Mouse (Mus musculus) adrenal gland (tissue): ENCODE measurements around the gene Ceacam1.
"Not testable (repeated sequence)": the region's sequence is repeated elsewhere in the genome, so short reads cannot be mapped to it uniquely, and the experiment has no call there.

Experiments
- intact Hi-C: fragments of 180-260 bp; cut with DNase I; formaldehyde crosslinking; loops from one replicate; pipeline ENCODE4 v1.15.1; 2025
- long read RNA-seq, 2 experiments: library from polyadenylated mRNA; unstranded; transcript quantifications; one replicate each; pipeline ENCODE4 v2.0.0; 2020; ENCODE audit warnings: borderline replicate concordance in 1 of 2; ENCODE audit not compliant: insufficient replicate concordance in 1 of 2

Ceacam1 gene
- long read RNA-seq, experiment 1, transcript Ceacam1-209 (6 exons, 1,061 nt): major isoform, 8 of 17 reads
- long read RNA-seq, experiment 1, partial matches to known transcripts: 3 of 17 reads
- long read RNA-seq, experiment 1, other reads (novel, unspliced or antisense): 4 of 17 reads
- long read RNA-seq, experiment 2, partial matches to known transcripts: 0 of 11 reads
- long read RNA-seq, experiment 2, other reads (novel, unspliced or antisense): 1 of 11 reads

DNA sequence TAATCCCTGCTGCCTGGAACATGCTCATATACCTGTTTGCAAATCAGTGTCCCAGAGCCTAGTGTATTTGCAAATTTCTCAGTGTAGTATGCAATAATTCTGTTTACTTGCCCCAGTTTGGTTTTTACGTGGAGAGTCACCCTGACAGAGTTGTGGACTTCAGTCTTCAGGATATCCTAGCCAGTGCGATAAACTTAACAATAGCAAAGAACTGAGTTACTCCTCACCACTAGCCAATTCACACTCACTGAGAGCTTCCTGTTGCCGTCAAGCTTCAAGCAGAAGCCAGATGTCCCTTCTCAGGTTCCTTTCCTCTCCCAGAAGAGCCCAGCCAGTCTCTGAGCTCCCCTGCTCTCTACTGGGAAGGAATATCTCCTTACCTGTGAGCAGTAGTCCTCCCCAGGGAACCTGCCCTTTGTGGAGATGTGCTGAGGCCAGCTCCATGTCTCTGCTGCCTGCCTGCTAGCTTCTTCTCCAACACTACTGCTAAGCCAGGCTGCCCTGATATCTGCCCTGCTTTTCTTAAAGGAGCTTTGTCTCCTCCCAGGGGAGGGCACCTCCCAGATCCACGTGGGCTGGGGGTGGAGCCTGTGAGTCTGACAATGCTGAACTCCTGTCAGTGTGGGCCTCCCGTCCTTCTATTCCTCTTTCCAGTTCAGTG lies at the start of gene Ceacam1:
Ceacam1 (minus strand) TSS at position 513 of the 661 bp plus-strand sequence.
- intact Hi-C loops: not testable (repeated sequence)

DNA sequence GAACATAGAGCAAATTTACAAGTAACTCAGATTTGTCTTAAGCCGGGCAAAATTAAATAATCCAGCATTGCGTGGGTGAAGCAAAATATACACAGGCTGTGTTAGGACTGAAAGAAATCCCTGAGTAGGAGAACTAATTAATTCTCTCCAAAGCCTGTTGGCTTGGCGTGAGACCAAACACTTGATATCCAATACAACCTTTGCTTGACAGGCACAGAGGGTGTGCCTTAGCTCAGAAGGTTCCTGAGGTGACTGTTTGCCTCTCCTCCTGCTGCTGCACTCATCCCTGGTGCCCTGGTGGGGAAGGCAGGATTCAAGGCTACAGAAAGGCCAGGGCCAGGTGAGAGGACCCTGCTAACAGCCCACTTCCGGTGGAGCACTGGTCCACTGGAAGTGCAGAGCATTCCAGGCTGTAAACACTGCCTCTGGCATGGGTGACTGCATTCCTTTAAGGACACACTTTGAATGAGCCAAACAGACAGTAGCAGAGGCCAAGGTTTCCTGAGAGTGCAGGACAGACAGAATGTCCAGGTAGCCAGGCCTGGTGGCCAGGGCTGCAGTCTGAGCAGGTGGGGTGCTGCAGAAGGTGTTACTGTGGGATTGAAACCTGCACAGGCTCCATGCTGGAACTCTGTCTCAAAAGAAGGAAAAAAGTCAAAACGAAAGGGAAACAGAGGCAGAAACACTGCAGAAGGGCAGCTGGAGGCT lies 38.8 kb upstream of the Ceacam1 start:
- intact Hi-C loops: not testable (repeated sequence)

DNA sequence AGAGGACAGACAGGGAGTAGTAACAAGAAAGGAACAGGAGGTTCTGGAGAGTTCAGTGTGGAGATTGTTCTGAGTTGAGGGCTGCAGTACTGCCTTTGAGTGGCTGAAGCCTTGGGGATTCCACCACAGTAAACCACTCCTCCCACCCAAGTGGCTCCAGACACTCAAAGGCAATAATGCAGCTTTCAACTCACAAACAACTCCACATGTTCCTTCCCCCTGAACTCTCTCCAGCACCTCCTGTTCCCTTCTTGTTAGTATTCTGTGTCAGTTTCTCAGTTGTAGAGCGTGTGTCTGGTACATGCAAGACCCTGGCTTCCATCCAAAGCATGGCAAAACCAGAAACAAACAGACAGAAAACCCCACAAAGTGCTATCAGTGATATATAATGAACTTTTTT lies 38.3 kb upstream of the Ceacam1 start:
- intact Hi-C loops: not testable (repeated sequence)

GRCm38 (mm10) chr7:25509925-25510324 lies 32.5 kb upstream of the Ceacam1 start:
- intact Hi-C loops: no loop called here

DNA sequence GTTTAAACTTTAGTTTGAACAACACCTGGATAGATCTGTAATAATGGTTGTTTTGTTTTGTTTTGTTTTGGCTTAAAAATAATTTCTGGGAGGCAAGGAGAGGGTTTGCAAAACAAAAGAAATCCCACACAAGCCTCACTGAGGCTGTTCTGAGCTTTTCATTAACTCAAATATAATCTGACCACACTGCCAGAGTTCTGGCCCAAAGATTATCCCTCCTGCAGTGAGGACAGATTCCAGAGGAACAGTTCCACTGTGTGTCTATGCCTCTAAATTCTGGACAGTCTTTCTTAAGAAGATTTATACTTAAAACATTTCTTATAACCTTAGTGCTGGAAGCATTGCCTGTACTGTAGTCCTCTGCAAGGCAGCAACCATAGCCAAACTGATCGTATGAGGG lies 17.2 kb upstream of the Ceacam1 start:
- intact Hi-C loops: no loop called here

DNA sequence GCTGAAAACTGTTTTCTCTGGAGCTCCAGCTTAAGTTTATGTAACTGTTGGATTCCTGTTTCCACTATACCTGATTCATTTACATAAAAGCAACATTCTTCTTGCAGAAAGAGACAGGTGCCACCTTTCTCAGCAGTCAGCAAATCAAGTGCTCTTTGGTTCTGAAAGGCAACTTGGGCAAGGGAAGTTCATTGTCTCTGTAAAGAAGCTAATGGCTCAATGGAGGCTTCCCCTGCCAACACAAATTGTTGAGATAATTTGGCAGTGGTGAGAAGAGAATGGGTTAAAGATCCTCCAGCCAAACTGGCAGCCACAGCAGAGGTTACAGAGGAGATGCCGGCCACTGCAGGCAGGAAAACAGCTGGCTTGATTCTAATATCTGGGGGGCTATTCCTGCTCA lies 13.3 kb upstream of the Ceacam1 start:
- intact Hi-C loops: not testable (repeated sequence)

- intact Hi-C loops: loop anchor here (5.0 kb wide), 2 partner anchors 48 to 108 kb away; partner anchors contain the start of gene Ceacam2
Measured at GRCm38 (mm10) chr7:25489382-25489781, 12.0 kb upstream of the Ceacam1 start.

GRCm38 (mm10) chr7:25486186-25486585 lies 8.8 kb upstream of the Ceacam1 start:
- intact Hi-C loops: loop anchor here (5.0 kb wide), 2 partner anchors 51 to 111 kb away; partner anchors contain the start of gene Ceacam2

- intact Hi-C loops: loop anchor here (5.0 kb wide), 2 partner anchors 52 to 112 kb away; partner anchors contain the start of gene Ceacam2
Measured at GRCm38 (mm10) chr7:25485061-25485460, 7.7 kb upstream of the Ceacam1 start.

DNA sequence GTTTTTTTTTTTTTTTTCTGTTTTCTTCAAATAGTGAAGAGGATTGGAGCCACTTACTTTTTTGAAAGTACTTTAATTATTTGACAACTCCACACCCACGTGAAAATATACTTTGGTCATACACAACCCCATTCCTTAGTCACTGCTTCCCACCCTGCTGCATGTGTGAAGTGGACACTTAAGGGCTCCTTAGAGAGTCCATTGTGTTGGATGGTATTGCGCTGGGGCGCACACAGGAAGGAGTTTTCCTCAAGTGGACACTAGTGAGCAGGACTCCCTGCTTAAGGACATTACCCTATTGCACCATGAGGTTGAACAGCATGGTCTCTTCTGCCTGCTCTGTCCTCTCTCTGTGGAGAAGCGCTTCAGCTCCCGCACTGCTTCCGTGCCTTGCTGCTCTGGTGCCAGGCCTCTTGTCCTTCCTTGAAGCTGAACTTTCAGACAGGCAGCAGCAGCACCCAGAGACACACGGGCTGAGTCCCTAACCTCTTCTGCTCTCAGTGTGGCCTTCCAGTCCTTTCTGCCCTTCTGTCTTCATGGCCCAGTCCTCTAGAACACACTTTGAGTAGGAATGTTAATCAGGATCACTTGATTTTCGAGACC lies 5.8 kb upstream of the Ceacam1 start:
- intact Hi-C loops: no loop called here

- intact Hi-C loops: not testable (repeated sequence)
Measured at GRCm38 (mm10) chr7:25480791-25481190, 3.4 kb upstream of the Ceacam1 start.

- intact Hi-C loops: loop anchor here (1.0 kb wide), 1 partner anchor 55 kb away; no protein-coding TSS in a partner anchor
Measured at GRCm38 (mm10) chr7:25479440-25479839, 2.0 kb upstream of the Ceacam1 start.

DNA sequence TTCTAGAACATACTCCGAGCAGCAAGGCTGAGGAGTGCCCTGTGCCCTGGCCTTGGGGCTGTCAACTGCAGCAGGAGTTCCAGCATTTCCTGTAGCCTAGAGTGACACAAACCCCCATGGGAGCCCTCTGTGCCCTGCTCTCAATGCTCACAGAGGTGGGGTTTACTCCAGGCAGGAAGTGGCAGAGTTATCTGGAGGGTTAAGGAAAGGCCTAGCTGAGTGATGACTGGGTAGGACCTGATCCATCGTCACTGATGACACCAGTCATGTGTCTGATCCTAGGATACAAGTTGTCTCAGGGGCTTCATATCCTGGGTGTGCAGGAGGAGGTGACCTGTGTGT lies 320 bp upstream of the Ceacam1 start:
- intact Hi-C loops: not testable (repeated sequence)

DNA sequence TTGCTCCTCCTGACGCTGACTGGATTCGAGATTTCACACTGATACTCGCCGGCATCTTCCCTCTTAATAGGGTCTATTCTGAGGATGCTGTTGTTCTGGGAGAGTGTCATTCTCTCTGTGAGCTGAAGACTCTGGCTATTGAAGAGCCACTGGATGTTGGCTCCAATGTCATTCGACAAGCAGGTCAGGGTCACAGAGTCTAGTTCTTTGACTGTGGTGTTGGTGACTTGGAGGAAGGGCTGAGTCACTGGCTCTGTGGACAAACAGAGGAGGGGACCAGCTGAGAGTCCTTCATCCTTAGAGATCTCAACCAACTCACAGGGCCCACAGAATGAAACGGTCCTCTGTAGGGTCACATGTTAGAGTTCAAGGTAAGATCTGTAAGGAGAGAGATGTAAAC lies 5.6 kb downstream of the Ceacam1 start:
- intact Hi-C loops: not testable (repeated sequence)

- intact Hi-C loops: not testable (repeated sequence)
Measured at GRCm38 (mm10) chr7:25465586-25465985, 11.8 kb downstream of the Ceacam1 start.

DNA sequence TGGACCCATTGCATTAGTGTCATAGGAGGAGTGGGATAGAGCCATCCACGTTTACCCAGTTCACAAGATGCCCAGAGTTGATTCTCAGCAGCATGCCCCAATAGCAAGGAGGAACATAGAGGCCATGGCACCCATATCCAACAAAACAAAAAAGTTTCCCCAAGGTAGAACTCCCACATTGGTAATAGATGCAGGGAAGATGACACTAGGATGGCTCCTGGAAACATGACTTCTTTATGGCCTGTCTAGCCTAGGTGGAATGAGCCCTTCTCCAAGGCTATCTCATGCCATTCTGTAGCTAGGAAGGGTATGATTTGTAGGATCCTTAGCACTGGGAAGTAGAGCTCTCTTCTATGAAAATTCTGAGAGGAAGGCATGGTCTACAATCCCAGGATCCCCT lies 12.4 kb downstream of the Ceacam1 start:
- intact Hi-C loops: no loop called here

DNA sequence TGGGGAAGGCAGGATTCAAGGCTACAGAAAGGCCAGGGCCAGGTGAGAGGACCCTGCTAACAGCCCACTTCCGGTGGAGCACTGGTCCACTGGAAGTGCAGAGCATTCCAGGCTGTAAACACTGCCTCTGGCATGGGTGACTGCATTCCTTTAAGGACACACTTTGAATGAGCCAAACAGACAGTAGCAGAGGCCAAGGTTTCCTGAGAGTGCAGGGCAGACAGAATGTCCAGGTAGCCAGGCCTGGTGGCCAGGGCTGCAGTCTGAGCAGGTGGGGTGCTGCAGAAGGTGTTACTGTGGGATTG lies 15.4 kb downstream of the Ceacam1 start:
- intact Hi-C loops: not testable (repeated sequence)

- intact Hi-C loops: not testable (repeated sequence)
Measured at GRCm38 (mm10) chr7:25461336-25462032, 15.9 kb downstream of the Ceacam1 start.

DNA sequence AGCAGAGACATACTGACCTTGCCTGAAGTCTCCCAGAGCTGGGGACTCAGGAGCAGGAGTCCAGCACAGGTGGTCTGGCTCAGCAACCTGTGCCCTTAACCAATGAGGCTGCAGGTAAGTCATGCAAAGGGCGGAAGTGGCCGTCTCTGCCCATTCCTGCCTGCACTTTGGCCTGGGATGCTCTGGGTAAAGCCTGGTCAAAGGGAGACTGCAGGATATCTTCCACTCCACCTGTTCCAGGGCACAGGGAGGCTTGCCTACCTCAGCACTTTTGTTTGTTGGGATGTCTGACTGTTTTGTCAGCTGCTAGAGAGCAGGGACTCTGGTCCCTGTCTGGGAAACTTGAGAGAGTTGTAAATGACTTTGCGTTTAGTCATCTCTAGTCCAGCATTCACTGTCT lies 25.3 kb downstream of the Ceacam1 start:
- intact Hi-C loops: no loop called here

DNA sequence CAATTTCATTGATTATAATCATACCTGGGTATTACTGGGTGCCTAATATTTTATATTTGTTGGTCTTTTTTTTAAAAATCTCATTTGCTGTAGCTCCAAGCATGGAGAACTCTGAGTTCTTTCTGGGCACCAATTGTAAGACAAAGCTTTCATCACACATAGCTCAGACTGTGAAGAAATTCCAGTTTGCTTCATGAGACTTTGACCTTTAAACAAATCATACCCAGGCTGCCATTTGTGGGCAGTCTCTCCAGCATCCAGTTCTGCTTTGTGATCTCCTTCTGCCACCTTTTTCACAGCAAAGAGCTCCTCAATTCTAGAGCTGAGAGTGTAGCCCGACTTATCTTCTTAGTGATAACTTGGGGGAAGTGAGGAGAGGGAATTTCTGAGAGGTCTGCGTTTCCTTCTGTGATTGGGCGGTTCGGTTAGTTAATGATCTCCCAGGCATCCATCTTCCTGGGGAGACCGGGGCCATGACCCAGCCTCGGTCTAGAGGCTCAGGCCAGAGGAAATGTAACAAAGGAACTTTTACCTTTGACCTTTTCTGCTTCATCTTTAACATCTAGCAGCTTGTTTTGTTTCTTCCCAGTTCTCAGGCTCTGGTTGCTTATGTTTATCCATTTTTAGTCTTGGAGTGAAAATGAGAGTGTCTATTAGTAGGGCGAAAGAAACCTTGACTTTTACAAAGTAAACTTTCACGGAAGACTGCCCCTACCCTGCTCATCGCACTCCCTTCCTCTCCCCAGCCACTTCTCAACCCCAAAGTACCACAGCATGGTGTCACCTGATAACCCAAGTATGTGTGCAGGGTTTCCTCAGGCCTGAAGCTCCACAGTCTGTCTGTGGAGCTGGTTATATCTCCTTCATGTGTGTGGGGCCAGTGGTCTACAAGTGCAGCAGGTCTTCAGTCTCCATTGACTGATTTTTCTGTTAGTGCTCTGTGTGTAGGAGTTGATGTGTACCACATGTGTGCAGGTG lies 27.2 kb downstream of the Ceacam1 start:
- intact Hi-C loops: no loop called here
